Mouse (Mus musculus): ENCODE results near the gene Ptn.

GRCm38 (mm10) chr6:36800309-36800946, 9.6 kb downstream of the Ptn start:
- TF ChIP-seq CTCF (conservative IDR thresholded peaks at IDR 0.05; ENCODE audit: low read length): no peak
- TF ChIP-seq POU5F1 (IDR thresholded peaks at IDR 0.05; ENCODE audit: borderline replicate concordance, low read length): no peak

Data from E14TG2a.4 (cell line).